Mouse (Mus musculus) cerebellum, postnatal 4 days (tissue): ENCODE results near the gene Dcaf8.
A peak's percentile ranks its signal among the peaks of the same experiment; 100 is the strongest.

Experiments used
- DNase-seq, 2 experiments: peaks; one replicate each; pipeline ENCODE4 v3.0.0; 2022; ENCODE audit warnings: low spot score in 2 of 2, mixed read lengths in 1 of 2

Gene Dcaf8

GRCm38 (mm10) chr1:172147835-172148278, at the start of gene Dcaf8:
Gene Dcaf8 (plus strand): TSS chr1:172148084.
- DNase-seq = peak; percentile 89 to 95

DNA sequence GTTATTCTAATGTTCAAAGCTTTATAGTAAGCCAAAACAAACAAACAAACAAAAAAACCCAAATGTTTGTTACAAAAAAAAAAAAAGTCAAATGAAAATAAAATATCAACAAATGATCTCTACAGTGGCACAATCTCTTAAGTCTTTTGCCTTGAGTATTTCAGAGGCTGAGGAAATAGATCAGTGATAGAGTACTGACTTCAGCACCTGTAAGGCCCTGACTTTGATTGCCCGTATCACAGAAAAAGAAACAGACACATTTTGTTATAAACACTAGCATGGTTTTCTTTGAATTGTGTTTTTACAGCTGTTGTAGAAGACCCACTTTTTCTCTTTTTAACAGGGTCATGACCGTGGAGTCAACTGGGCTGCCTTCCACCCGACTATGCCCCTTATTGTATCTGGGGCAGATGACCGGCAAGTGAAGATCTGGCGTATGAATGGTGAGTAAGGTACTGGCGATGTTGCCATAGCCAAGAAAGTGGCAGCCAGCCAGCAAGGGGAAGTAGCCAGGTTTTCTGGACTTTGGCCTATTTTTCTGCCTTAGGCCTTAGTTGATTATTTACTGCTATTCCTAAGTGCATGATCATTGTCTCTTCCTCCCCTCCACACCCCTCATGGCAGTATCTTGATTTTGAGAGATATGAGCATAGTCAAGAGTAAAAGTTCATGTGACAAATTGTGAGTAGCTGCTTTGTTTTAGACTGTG, 48.4 kb upstream of the Dcaf8 start:
- DNase-seq = no peak

- no peak for DNase-seq
These were observed 44.3 kb upstream of the Dcaf8 start for GRCm38 (mm10) chr1:172103619-172104018.

DNA sequence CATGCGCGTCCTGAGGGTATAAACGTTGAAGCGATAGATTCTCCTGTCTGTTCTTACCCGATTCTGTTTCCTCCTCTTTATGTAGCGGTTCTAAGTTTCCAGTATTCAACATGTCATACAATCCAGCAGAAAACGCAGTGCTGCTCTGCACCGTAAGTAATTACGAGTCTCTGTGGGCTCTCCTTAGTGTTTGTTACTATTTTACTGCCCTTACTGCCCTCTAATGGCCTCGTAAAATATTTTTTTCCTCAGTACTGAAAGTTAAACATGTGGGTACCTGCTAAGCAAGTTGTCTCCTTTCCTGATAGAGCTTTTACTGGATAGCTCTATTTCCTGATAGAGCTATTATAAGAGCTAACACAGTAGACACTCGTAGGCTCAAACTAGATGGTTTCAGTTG, 42.8 kb upstream of the Dcaf8 start:
- no peak for DNase-seq

GRCm38 (mm10) chr1:172107777-172108477, 40.0 kb upstream of the Dcaf8 start:
- DNase-seq = peak in 1 of 2 experiments; percentile 27

DNA sequence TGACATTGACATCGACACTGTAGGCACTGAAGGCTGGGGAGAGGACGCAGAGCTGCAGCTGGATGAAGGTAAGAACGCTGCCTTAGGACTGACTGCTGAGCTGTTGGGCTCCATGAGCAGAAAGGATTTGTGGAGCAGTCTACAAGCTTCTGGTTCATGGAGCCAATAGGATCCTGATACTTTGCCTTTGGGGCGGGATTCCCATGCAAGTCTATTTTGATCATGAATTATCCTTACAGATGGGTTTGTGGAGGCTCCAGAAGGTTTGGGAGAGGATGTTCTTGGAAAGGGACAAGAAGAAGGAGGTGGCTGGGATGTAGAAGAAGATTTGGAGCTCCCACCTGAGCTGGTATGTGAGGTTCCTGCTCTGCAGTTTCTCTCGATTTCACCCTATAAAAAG, 30.9 kb upstream of the Dcaf8 start:
- DNase-seq = no peak

DNA sequence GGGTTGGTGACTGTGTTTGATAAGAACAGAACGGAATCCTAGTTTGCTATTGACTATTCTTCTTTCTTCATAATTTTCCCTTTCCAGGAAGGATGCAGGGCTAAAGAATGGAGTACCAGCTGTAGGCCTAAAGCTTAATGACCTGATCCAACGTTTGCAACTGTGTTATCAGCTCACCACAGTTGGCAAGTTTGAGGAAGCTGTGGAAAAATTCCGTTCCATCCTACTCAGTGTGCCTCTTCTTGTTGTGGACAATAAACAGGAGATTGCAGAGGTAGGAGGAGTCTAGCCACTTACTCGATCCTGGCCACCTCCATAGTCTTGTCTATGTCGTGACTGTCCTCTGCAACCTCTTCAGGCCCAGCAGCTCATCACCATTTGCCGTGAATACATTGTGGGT, 28.8 kb upstream of the Dcaf8 start:
- DNase-seq = no peak

- DNase-seq = peak in 1 of 2 experiments; percentile 28
These were observed 28.2 kb upstream of the Dcaf8 start for GRCm38 (mm10) chr1:172119720-172120119.

DNA sequence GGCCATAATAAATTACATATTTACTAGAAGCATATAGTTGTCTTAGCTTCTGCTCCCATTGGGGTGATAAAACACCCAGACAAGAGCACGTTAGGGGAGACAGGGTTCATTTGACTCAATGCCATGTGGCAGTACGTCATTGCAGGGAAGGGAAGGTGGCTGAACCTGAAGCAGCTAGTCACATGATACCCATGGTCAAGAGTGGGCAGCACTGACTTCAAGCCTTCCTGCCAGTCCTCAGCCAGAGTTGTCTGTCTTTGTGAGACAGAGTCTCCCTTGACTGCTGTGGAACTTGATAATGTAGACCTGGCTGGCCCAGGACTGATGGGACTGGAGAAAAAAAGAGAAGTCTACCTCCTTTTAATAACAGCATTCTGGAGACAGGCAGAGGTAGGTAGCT, 25.2 kb upstream of the Dcaf8 start:
- DNase-seq = no peak

- DNase-seq = no peak
These were observed 23.3 kb upstream of the Dcaf8 start for GRCm38 (mm10) chr1:172124572-172124971.

DNA sequence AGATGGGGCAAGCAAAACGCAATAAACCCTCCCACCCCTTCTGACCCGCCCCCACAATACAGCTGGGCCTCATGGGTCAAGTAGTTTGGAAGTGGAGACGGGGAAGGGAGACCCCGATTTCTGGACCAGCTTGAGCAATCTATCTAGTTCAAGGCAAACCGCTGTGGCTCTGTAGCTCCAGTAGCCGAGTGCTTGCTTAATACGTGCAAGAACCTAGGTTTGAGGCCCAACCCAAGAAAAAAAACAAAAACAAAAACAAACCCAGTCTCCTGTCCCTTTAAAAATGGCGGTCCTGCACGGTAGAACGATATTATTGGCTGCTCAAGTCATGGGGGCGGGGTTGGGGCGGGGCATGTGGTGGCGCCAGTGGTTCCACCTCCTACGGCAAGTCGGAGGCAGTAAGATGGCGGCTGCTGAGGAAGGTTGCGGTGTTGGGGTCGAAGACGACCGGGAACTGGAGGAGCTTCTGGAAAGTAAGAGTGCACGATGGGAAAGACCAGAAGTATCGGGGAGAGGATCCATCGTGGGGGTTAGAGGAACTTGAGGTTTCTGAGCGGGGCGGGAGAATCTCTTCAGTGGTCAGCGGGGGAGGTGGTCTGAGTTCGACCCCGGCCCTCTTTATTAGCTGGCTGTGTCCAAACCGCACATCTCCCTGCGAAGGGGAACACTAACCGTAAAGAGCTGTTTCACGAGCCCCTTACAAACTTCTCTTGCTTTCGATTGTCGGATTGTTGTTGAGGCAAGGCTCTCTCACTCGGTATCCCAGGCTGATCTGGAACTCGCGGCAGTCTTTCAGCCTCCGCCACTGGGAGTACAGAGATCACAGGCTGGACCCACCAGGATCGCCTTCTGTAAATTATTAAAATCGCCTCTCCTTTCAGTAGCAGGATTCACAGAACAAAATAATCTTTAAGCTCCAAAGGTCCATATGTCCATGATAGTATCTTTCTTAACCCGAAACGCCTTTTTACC, 21.2 kb upstream of the Dcaf8 start, which contains the start of gene Pex19:
Gene Pex19, plus strand, starts transcription at position 380 of the 972 bp plus-strand sequence.
- peak; percentile 49 to 76 for DNase-seq

DNA sequence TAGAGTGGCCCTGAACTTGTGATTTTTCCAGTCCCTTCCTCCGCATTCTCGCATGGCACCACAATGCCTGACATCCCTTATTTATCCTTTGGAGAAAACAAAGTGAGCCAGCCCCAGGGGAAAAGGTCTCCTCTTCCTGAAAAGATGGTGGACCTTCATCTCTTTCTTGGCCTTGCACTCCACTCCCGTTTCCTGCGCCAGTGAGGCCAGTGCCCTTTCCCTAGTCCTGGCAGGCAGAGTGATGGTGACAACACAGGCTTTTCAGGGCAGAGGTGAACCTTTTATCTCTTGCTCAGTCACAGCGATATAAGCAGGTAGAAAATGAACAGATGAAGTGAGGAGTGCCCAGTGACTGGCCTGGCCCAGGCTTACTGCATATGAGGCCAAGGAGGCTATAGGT, 20.4 kb upstream of the Dcaf8 start:
- no peak for DNase-seq

DNA sequence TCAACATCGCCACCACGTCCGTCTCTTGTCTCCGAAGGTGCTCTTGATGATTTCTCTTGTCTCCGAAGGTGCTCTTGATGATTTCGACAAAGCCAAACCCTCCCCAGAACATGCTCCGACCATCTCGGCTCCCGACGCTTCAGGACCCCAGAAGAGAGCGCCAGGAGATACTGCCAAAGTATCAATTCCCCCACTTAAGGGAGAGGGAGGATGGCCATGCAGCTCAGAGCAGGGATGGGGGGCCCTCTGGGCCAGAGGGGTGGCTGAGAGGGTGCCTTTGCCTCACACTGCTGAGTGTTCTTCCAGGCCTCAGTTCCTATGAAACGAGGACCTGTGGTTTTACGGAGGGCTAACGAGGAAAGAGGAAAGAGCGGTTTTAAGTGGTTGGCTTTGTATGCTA, 19.3 kb upstream of the Dcaf8 start:
- DNase-seq = no peak

GRCm38 (mm10) chr1:172129108-172129507, 18.8 kb upstream of the Dcaf8 start:
- peak in 1 of 2 experiments; percentile 21 for DNase-seq

DNA sequence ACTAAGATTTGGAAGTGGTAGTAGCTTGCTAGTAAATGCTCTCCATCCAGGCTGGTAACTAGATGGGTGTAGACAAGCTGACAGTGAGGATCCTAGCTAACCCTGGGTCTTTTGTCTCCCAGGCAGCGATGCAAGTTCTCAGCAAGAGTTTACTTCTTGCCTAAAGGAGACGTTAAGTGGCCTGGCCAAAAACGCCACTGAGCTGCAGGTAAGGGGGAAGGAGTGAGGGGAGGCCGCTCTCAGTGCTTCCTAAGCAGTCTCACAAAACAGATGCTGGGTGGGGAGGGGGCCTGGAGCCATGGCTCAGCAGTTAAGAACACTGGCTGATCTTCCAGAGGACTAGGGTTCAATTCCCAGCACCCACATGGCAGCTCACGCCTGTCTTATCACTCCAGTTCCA, 18.1 kb upstream of the Dcaf8 start:
- no peak for DNase-seq

- no peak for DNase-seq
These were observed 15.6 kb upstream of the Dcaf8 start for GRCm38 (mm10) chr1:172132319-172132718.

DNA sequence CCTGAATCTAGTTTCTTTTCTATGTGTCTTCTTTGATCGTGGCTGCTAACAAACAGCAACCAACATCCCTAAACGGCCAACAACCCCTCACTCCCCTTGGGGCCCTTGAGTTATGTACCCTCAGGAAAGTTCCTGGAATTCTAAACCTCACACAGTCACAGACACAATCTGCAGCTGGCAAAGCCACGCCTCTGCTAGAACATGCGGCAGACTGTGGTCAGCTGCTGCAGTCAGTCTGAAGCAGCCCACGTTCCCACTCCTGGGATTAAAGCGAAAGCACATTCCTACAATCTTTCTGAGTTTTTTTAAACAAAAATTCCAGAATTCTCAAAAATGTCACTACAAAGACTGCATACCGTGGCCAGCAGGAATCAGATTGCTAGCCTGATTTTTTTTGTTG, 14.3 kb upstream of the Dcaf8 start:
- no peak for DNase-seq

DNA sequence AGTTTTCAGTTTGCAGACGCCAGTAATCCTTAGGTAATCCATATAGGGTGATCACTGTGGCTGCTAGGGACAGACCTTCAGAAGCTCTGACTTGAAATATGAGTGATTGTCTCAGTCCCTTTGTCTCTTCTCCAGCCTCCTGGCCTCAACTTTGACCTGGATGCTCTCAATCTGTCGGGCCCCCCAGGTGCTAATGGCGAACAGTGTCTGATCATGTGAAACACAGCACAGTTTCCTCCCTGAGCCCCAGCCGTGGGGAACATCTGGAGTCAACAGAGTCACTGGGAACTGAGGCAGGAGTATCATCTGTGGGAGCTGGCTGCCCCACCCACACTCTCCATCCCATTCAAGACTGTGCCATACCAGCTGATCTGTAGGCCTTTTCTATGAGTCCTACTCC, 13.8 kb upstream of the Dcaf8 start:
- DNase-seq = no peak

DNA sequence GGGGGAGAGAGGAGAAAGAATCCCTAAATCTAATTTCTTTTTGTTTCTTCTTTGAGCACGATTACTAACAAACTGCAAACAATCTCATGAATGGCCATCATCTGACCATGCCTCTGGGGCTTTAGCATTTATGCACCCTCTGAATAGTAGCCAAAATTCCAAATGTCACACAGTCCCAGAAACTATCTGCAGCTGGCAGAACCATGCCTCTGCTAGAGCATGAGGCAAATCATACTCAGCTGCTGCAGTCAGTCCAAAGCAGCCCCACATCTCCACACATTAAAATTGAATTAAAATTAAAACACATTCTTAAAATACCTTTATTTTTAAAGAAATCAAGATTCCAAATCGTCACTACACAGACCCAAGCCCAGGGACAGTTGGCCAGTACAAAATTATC, 7.7 kb upstream of the Dcaf8 start:
- no peak for DNase-seq

- no peak for DNase-seq
These were observed 7.1 kb upstream of the Dcaf8 start for GRCm38 (mm10) chr1:172140825-172141224.

DNA sequence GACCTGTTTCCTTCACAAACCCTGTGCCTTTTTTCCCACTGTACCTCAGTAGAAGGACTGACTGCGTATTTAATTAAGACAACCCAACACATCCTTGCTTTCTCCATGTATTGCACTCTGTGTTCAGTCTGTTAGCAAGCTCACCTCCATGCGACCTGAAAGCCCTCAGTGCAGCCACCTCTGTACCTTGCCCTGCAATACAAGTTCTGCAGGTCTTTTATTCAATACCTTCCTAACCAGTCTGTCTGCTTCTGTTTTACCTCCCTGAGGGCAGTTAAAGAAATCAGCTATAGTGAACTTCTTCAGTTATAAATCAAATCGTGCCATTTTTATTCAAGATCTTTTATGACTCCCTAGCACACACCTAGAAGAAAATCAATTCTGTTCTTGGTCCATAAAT, 6.4 kb upstream of the Dcaf8 start:
- DNase-seq = no peak

DNA sequence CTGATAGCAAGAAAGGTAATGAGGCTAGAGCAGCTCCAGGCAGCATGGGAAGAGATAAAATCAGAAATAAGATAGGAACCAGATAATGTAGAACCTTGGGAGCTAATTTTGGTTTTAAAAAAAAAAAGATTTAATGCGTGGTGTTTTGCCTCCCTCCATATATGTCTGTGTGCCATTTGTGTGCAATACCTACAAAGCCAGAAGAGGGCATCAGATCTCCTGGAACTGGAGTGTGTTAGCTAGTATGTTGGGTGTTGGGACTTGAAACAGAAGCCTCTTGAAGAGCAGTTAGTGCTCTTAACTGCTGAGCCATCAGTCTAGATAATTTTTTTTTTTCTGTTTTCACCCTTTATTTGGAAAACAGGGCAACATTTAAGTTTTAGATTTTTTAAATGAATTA, 4.3 kb upstream of the Dcaf8 start:
- DNase-seq = peak in 1 of 2 experiments; percentile 55
